Mouse (Mus musculus) liver, adult 2 months (tissue): Measurements from ENCODE around the gene Dlx3.

ENCODE experiments used
- CTCF ChIP-seq: fragments of 200-500 bp; IDR thresholded peaks from 2 replicates; pipeline ENCODE4 v1.5.1; 2011; ENCODE audit warnings: low read depth, low read length, control low read depth
- POLR2A ChIP-seq: fragments of 200-500 bp; IDR thresholded peaks from 2 replicates; pipeline ENCODE4 v1.6.1; 2011; ENCODE audit warnings: low read length, control low read depth; ENCODE audit not compliant: insufficient read depth; ENCODE audit errors: extremely low read depth

- TF ChIP-seq CTCF: no peak
- TF ChIP-seq POLR2A: no peak
Measured at GRCm38 (mm10) chr11:95149462-95150268, 29.7 kb downstream of the Dlx3 start.
